Mouse (Mus musculus): ENCODE data around the gene Sac3d1.

DNA sequence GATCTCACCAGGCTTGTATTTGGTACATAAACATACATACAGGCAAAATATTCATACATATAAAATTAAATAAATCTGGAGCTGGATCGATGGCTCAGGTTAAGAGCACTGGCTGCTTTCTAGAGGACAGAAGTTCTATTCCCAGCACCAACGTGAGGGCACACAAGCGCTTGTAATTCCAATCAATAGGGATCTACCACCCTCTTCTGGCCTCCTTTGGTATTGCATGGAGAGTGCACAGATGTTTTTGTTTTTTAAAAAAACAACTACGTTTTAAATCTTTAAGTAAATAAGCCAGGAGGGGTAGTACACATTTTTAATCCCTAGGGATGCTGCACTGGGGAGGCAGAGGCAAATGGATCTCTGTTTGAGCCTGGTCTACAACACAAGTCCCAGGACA lies 7.8 kb upstream of the Sac3d1 start:
- TF ChIP-seq CTCF (conservative IDR thresholded peaks at IDR 0.05; ENCODE audit: insufficient read depth, insufficient read length, low read depth, low read length) (peak; percentile 61), POLR2A (IDR thresholded peaks at IDR 0.05; ENCODE audit: low read depth, low read length) (no peak)
